ENCODE assay signal across 12 mouse cellular contexts in the genomic region with DNA sequence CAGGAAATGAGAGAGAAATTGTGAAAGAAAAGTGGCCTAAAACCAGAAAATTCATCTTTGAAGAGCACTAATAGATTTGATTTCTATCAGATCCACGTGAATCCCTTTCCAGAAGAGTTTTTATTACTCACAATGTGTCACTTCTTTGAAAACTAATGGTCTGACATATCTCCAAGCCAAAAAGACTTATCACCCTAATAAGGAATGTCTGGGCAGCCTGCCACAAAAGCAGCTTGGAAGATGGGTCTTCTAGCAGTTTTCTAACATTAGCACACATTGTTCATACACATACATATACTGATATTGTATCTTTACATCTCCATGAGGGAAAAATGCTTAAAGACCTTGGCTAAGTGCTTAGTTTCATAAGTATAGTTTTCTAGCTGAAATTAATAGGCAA.
DNase-seq lines count a peak whose midpoint lies in the region; ATAC-seq lines count a peak whose summit lies in the region.
"Had no signal": no experiment of that assay in that cellular context is flagged by ENCODE, and none has a peak within 500 bp of the region (broad histone marks: within the 10 kb centered on the region; RNA-seq: fewer than 3 reads in every experiment).

No protein-coding gene starts in this region.

- H3K36me3 ChIP-seq in liver, embryonic 11.5 days (ENCODE audit: control insufficient read depth, insufficient read depth, low read length), result no peaks in the 10 kb centered on the region
- H3K36me3 ChIP-seq in lung, embryonic 16.5 days (ENCODE audit: control insufficient read depth, insufficient read depth, low read length), result no peaks in the 10 kb centered on the region
- H3K36me3 ChIP-seq: liver, embryonic 13.5 days had no signal

- H3K27me3 ChIP-seq in liver, embryonic 11.5 days (replicated peaks; ENCODE audit: control insufficient read depth, insufficient read depth, low read length), result no peaks in the 10 kb centered on the region
- H3K27me3 ChIP-seq in lung, embryonic 16.5 days (ENCODE audit: control insufficient read depth, insufficient read depth, low read depth, low read length), result no peaks in the 10 kb centered on the region
- H3K27me3 ChIP-seq: forebrain, embryonic 13.5 days; liver, embryonic 13.5 days had no signal

- H3K4me2 ChIP-seq in liver, embryonic 11.5 days, result no peak overlapping the region
- no peak overlapping the region for H3K4me2 ChIP-seq in lung, embryonic 16.5 days (ENCODE audit: low read depth, low read length)
- H3K4me2 ChIP-seq: forebrain, embryonic 13.5 days; liver, embryonic 13.5 days had no signal

- no peak overlapping the region for H3K9ac ChIP-seq in liver, embryonic 11.5 days (ENCODE audit: low read depth, low read length)
- H3K9ac ChIP-seq in lung, embryonic 16.5 days (ENCODE audit: low read length), result no peak overlapping the region
- H3K9ac ChIP-seq: forebrain, embryonic 13.5 days; liver, embryonic 13.5 days had no signal

- no peak overlapping the region for H3K4me3 ChIP-seq in liver, embryonic 11.5 days (ENCODE audit: low read depth, low read length)
- no peak overlapping the region for H3K4me3 ChIP-seq in lung, embryonic 16.5 days (ENCODE audit: low read length)
- H3K4me3 ChIP-seq: forebrain, embryonic 13.5 days; liver, embryonic 13.5 days had no signal

- no peaks in the 10 kb centered on the region for H3K9me3 ChIP-seq in liver, embryonic 11.5 days (ENCODE audit: control insufficient read depth, low read length)
- H3K9me3 ChIP-seq in lung, embryonic 16.5 days (ENCODE audit: control insufficient read depth, low read length), result no peaks in the 10 kb centered on the region
- H3K9me3 ChIP-seq: forebrain, embryonic 13.5 days; liver, embryonic 13.5 days had no signal

- H3K27ac ChIP-seq in liver, embryonic 11.5 days (ENCODE audit: low read depth, low read length), result no peak overlapping the region
- no peak overlapping the region for H3K27ac ChIP-seq in lung, embryonic 16.5 days (ENCODE audit: low read length)
- H3K27ac ChIP-seq: forebrain, embryonic 13.5 days; liver, embryonic 13.5 days had no signal

- WGBS in liver, embryonic 11.5 days, result 34% methylated on average over 1 of the region's 1 CpGs
- 20% methylated on average over 1 of the region's 1 CpGs for WGBS in lung, embryonic 16.5 days

- peak; percentile 34 to 54 for DNase-seq in cerebellum, postnatal 10 days
- no peak for DNase-seq in cerebellum, adult 9-10 months
- peak; percentile 4 for DNase-seq in liver
- no peak for DNase-seq in liver, embryonic 11.5 days (ENCODE audit: low spot score)
- peak; percentile 38 for DNase-seq in brain, adult 2 months (ENCODE audit: low read depth, low spot score)
- DNase-seq in natural killer cell, adult 2 months (ENCODE audit: low spot score in 2 of 2), result no peak
- no peak for DNase-seq in frontal cortex, postnatal 25 days (ENCODE audit: low spot score in 2 of 2)
- DNase-seq: B cell, adult 2 months; liver, embryonic 13.5 days; spleen, adult 18-20 months had no signal

- ATAC-seq in liver, embryonic 11.5 days (replicated peaks; ENCODE audit: low FRiP score), result no peak
- ATAC-seq in lung, embryonic 16.5 days (ENCODE audit: low read depth), result peak; percentile 89
- ATAC-seq: forebrain, embryonic 13.5 days had no signal

- H3K4me1 ChIP-seq in liver, embryonic 11.5 days (replicated peaks; ENCODE audit: control insufficient read depth, insufficient read depth, low read length), result no peaks in the 10 kb centered on the region
- H3K4me1 ChIP-seq in lung, embryonic 16.5 days (replicated peaks; ENCODE audit: control insufficient read depth, insufficient read depth, low read length), result no peaks in the 10 kb centered on the region
- H3K4me1 ChIP-seq: forebrain, embryonic 13.5 days; liver, embryonic 13.5 days had no signal

Comparison
In these comparisons a context has a peak if more than half of its experiments do, and no peak if none do; other contexts are left out.
1. DNase-seq: peak in cerebellum, postnatal 10 days (2 of 2), liver (single experiment) and brain, adult 2 months (single experiment); none in cerebellum, adult 9-10 months (single experiment), liver, embryonic 11.5 days (single experiment), natural killer cell, adult 2 months (0 of 2) and frontal cortex, postnatal 25 days (0 of 2).